Comparison of ENCODE assay signal across 8 mouse cellular contexts in genomic region chr8:70787941-70788667, GRCm38 (mm10). TPM values are rescaled to one million over a fixed set of nuclear protein-coding genes. Genes with fewer than 3 reads are reported as not detected.
DNase-seq lines count a peak whose midpoint lies in the region; ATAC-seq and TF ChIP-seq lines count a peak whose summit lies in the region.
"Had no signal": no experiment of that assay in that cellular context is flagged by ENCODE, and none has a peak within 500 bp of the region (broad histone marks: within the 10 kb centered on the region; RNA-seq: fewer than 3 reads in every experiment).

No protein-coding gene starts in this region.

- H3K4me1 ChIP-seq in hindbrain, postnatal 0 days (ENCODE audit: insufficient read depth, low read length) = peaks cover 12% of the 10 kb centered on the region
- H3K4me1 ChIP-seq in lung, adult 2 months (ENCODE audit: control insufficient read depth, insufficient read depth, low read length) = peaks cover 16% of the 10 kb centered on the region

- WGBS in hindbrain, postnatal 0 days = 29% methylated on average over 30 of the region's 30 CpGs
- 38% methylated on average over 30 of the region's 30 CpGs for WGBS in lung, adult 2 months

- H3K9ac ChIP-seq in hindbrain, postnatal 0 days (replicated peaks; ENCODE audit: low read length) = 0 out of 2 replicates have a peak overlapping the region, but pooled peaks have one; percentile 9

- no peak overlapping the region for H3K4me3 ChIP-seq in hindbrain, postnatal 0 days (ENCODE audit: low read length)
- no peak overlapping the region for H3K4me3 ChIP-seq in lung, adult 2 months (replicated peaks; ENCODE audit: extremely low read depth, low read depth, low read length)
- H3K4me3 ChIP-seq: megakaryocyte, embryonic 14.5 days had no signal

- peak overlapping the region; percentile 13; the same call in 1 of the 2 replicates for H3K4me2 ChIP-seq in hindbrain, postnatal 0 days (ENCODE audit: low read depth, low read length)

- DNase-seq in NIH3T3 (ENCODE audit: low read depth) = peak; percentile 20
- peak; percentile 95 for DNase-seq in cerebellum, adult 11-12 months
- DNase-seq in hindbrain, postnatal 0 days (ENCODE audit: low spot score) = peak; percentile 80
- DNase-seq in lung, adult 2 months = peak; percentile 44
- peak; percentile 86 for DNase-seq in testis, postnatal 14 days (ENCODE audit: low spot score)
- DNase-seq in adrenal gland, postnatal 10 days = no peak
- no peak for DNase-seq in frontal cortex, postnatal 14 days (ENCODE audit: low spot score in 2 of 2)

- no peaks in the 10 kb centered on the region for H3K9me3 ChIP-seq in hindbrain, postnatal 0 days (ENCODE audit: low read length)
- H3K9me3 ChIP-seq: megakaryocyte, embryonic 14.5 days had no signal

- no peak for TF ChIP-seq POLR2A in lung, adult 2 months (IDR thresholded peaks at IDR 0.05; ENCODE audit: borderline replicate concordance, extremely low read depth, low read depth, low read length)

- no peak for TF ChIP-seq CTCF in hindbrain, postnatal 0 days (IDR thresholded peaks at IDR 0.05; ENCODE audit: low read depth)
- TF ChIP-seq CTCF in lung, adult 2 months (IDR thresholded peaks at IDR 0.05; ENCODE audit: insufficient read depth, low read length) = no peak

- H3K36me3 ChIP-seq in hindbrain, postnatal 0 days (ENCODE audit: insufficient read depth, low read length) = peaks cover 38% of the 10 kb centered on the region

- H3K27ac ChIP-seq in hindbrain, postnatal 0 days = no peak overlapping the region

- no peaks in the 10 kb centered on the region for H3K27me3 ChIP-seq in hindbrain, postnatal 0 days (ENCODE audit: insufficient read depth, low read length)
- H3K27me3 ChIP-seq: megakaryocyte, embryonic 14.5 days had no signal

- peak; percentile 36 for ATAC-seq in hindbrain, postnatal 0 days

RNA-seq across cellular contexts. Expression of gene Pik3r2, which starts 11.6 kb away (rescaled TPM):
- 162 and 176 TPM in 2 replicates for total RNA-seq in hindbrain, postnatal 0 days (2014; rRNA removed)
- 101 and 103 TPM in 2 replicates for polyA plus RNA-seq in hindbrain, postnatal 0 days (2015; fragmentation: Nextera tagmentation; extraction: Ambion mirVana)
- 112 and 119 TPM in 2 replicates for polyA plus RNA-seq in lung, adult 2 months (2012; rRNA removed)
- total RNA-seq in adrenal gland, postnatal 10 days (2021) = 10 to 100 TPM; 37.7 to 46.4 TPM

RNA-seq across cellular contexts. Expression of gene Mast3, which starts 16.8 kb away (rescaled TPM):
- total RNA-seq in hindbrain, postnatal 0 days (2014; rRNA removed) = 35.2 and 42.1 TPM in 2 replicates
- 16.2 and 16.7 TPM in 2 replicates for polyA plus RNA-seq in hindbrain, postnatal 0 days (2015; fragmentation: Nextera tagmentation; extraction: Ambion mirVana)
- polyA plus RNA-seq in lung, adult 2 months (2012; rRNA removed) = 84.2 and 87.0 TPM in 2 replicates
- 10 to 100 TPM; 17.7 to 22.8 TPM for total RNA-seq in adrenal gland, postnatal 10 days (2021)

RNA-seq across cellular contexts. Expression of gene Il12rb1, which starts 20.1 kb away (rescaled TPM):
- not detected in 2 replicates for total RNA-seq in hindbrain, postnatal 0 days (2014; rRNA removed)
- polyA plus RNA-seq in hindbrain, postnatal 0 days (2015; fragmentation: Nextera tagmentation; extraction: Ambion mirVana) = not detected in 2 replicates
- polyA plus RNA-seq in lung, adult 2 months (2012; rRNA removed) = 0.86 and 1.5 TPM in 2 replicates
- total RNA-seq in adrenal gland, postnatal 10 days (2021) = under 1 TPM; 0.67 to 0.87 TPM

RNA-seq across cellular contexts. Expression of gene Mpv17l2, which starts 27.4 kb away (rescaled TPM):
- 37.2 and 53.9 TPM in 2 replicates for total RNA-seq in hindbrain, postnatal 0 days (2014; rRNA removed)
- polyA plus RNA-seq in hindbrain, postnatal 0 days (2015; fragmentation: Nextera tagmentation; extraction: Ambion mirVana) = 56.1 and 63.3 TPM in 2 replicates
- polyA plus RNA-seq in lung, adult 2 months (2012; rRNA removed) = 61.6 and 80.0 TPM in 2 replicates
- total RNA-seq in adrenal gland, postnatal 10 days (2021) = 100 to 1,000 TPM in 1 of 2 experiments, 10 to 100 TPM in 1; 92.9 to 106 TPM

RNA-seq across cellular contexts. Expression of gene Rab3a, which starts 33.6 kb away (rescaled TPM):
- total RNA-seq in hindbrain, postnatal 0 days (2014; rRNA removed) = 610 and 693 TPM in 2 replicates
- polyA plus RNA-seq in hindbrain, postnatal 0 days (2015; fragmentation: Nextera tagmentation; extraction: Ambion mirVana) = 693 and 724 TPM in 2 replicates
- 46.4 and 53.4 TPM in 2 replicates for polyA plus RNA-seq in lung, adult 2 months (2012; rRNA removed)
- 10 to 100 TPM; 53.3 to 53.9 TPM for total RNA-seq in adrenal gland, postnatal 10 days (2021)

Comparison
In these comparisons a context has a peak if more than half of its experiments do, and no peak if none do; other contexts are left out.
1. DNase-seq: peak in NIH3T3 (single experiment), cerebellum, adult 11-12 months (single experiment), hindbrain, postnatal 0 days (single experiment), lung, adult 2 months (single experiment) and testis, postnatal 14 days (single experiment); none in adrenal gland, postnatal 10 days (single experiment) and frontal cortex, postnatal 14 days (0 of 2).